In genomic region chr11:98863028-98863750, GRCm38 (mm10) we compare ENCODE assay signal across 8 mouse cellular contexts. TPM values are rescaled to one million over a fixed set of nuclear protein-coding genes. Genes with fewer than 3 reads are reported as not detected.
DNase-seq lines count a peak whose midpoint lies in the region; ATAC-seq lines count a peak whose summit lies in the region.

Wipf2 (plus strand) TSS chr11:98863638.

- DNase-seq in Muller cell, postnatal 12 days (ENCODE audit: inconsistent ontology term): peak; percentile 98
- peak; percentile 96 for DNase-seq in cerebellum, adult 9-11 months
- peak; percentile 92 to 95 for DNase-seq in frontal cortex, postnatal 10 days (ENCODE audit: low spot score in 2 of 2)
- peak; percentile 91 for DNase-seq in layer of hippocampus, postnatal 25 days (ENCODE audit: extremely low spot score in 1 of 2, low spot score in 1 of 2)
- DNase-seq in lung, postnatal 25 days (ENCODE audit: low spot score): peak; percentile 96
- peak; percentile 97 for DNase-seq in retina, embryonic 14.5 days (ENCODE audit: low spot score)
- DNase-seq in thymus, postnatal 4 days: peak; percentile 98

- no peaks in the 10 kb centered on the region for H3K9me3 ChIP-seq in hindbrain, embryonic 13.5 days

- 6% methylated on average over 38 of the region's 41 CpGs for WGBS in hindbrain, embryonic 13.5 days

- H3K36me3 ChIP-seq in hindbrain, embryonic 13.5 days: peaks cover 18% of the 10 kb centered on the region

- H3K4me2 ChIP-seq in hindbrain, embryonic 13.5 days: peak within 1 kb of the TSS; percentile 62

- H3K27me3 ChIP-seq in hindbrain, embryonic 13.5 days: no peaks in the 10 kb centered on the region

- H3K4me3 ChIP-seq in hindbrain, embryonic 13.5 days: peak within 1 kb of the TSS; percentile 58

- H3K27ac ChIP-seq in hindbrain, embryonic 13.5 days: peak within 1 kb of the TSS; percentile 97

- peaks cover 38% of the 10 kb centered on the region for H3K4me1 ChIP-seq in hindbrain, embryonic 13.5 days (replicated peaks)

- ATAC-seq in hindbrain, embryonic 13.5 days (ENCODE audit: low FRiP score): peak; percentile 89

- H3K9ac ChIP-seq in hindbrain, embryonic 13.5 days: peak within 1 kb of the TSS; percentile 81

RNA-seq across cellular contexts. Expression of gene Wipf2, which starts in this region (rescaled TPM):
- polyA plus RNA-seq in hindbrain, embryonic 13.5 days (2015; fragmentation: Nextera tagmentation; extraction: Ambion mirVana): 5.0 TPM in 2 replicates
- total RNA-seq in layer of hippocampus, postnatal 25 days (2021): 10 to 100 TPM; 57.2 to 61.4 TPM

Comparison
In these comparisons a context has a peak if more than half of its experiments do, and no peak if none do; other contexts are left out.
1. Peak in every context shown above with its lines: DNase-seq, ATAC-seq, H3K4me3 ChIP-seq and H3K27ac ChIP-seq.